In the genomic region with DNA sequence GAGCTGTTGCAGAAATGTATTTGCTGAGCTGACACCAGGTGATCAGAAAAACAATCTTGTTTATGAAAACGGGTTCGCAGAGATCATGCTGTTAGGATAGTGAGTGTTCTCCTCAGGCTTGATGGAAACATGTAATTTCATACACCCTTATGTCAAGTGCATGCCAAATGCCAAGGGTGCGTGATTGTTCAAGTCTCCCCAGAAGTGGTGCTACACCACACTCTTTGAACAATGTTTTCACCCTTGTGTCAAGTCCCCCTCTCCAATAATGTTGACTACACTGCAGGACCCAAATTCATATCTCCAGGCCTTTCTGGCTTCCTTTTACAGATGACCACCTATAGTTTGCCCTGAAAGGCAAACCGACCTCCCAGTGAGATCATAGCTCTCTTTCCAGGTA, we compare ENCODE assay signal across 13 mouse cellular contexts.
"Had no signal": no experiment of that assay in that cellular context is flagged by ENCODE, and none has a peak within 500 bp of the region (broad histone marks: within the 10 kb centered on the region; RNA-seq: fewer than 3 reads in every experiment).

No protein-coding gene starts in this region.

- H3K36me3 ChIP-seq: kidney, embryonic 15.5 days; limb, embryonic 15.5 days; midbrain, embryonic 12.5 days; neural tube, embryonic 13.5 days had no signal

- H3K4me2 ChIP-seq: kidney, embryonic 15.5 days; limb, embryonic 15.5 days; midbrain, embryonic 12.5 days; neural tube, embryonic 13.5 days had no signal

- H3K27ac ChIP-seq: kidney, embryonic 15.5 days; limb, embryonic 15.5 days; liver, embryonic 14.5 days; midbrain, embryonic 12.5 days; neural tube, embryonic 13.5 days had no signal

- H3K27me3 ChIP-seq: kidney, embryonic 15.5 days; limb, embryonic 15.5 days; midbrain, embryonic 12.5 days; neural tube, embryonic 13.5 days had no signal

- H3K9me3 ChIP-seq: kidney, embryonic 15.5 days; limb, embryonic 15.5 days; midbrain, embryonic 12.5 days; neural tube, embryonic 13.5 days had no signal

- H3K4me3 ChIP-seq: kidney, embryonic 15.5 days; limb, embryonic 15.5 days; midbrain, embryonic 12.5 days; neural tube, embryonic 13.5 days had no signal

- H3K9ac ChIP-seq: kidney, embryonic 15.5 days; limb, embryonic 15.5 days; liver, embryonic 14.5 days; midbrain, embryonic 12.5 days; neural tube, embryonic 13.5 days had no signal

- DNase-seq: kidney, adult 2 months; kidney, postnatal 25 days; layer of hippocampus, adult 9-11 months; layer of hippocampus, postnatal 36 days; retina, postnatal 1 day; thymus, postnatal 4 days had no signal

- ATAC-seq: intestine, embryonic 16.5 days; midbrain, embryonic 16.5 days had no signal
